Mouse (Mus musculus) ES-E14 (cell line): ENCODE results near the gene Rpl13.

Source experiments
- CHD2 ChIP-seq: IDR thresholded peaks from 2 replicates; pipeline ENCODE4 v1.6.1; 2014; ENCODE audit warnings: mild to moderate bottlenecking, low read depth, low read length, inconsistent platforms
- HCFC1 ChIP-seq: IDR thresholded peaks from 2 replicates; pipeline ENCODE4 v1.6.1; 2012; ENCODE audit warnings: low read length, inconsistent platforms, borderline replicate concordance; ENCODE audit not compliant: insufficient read depth
- ZC3H11A ChIP-seq: IDR thresholded peaks from 2 replicates; pipeline ENCODE4 v1.6.1; 2012; ENCODE audit warnings: low read depth, mild to moderate bottlenecking, inconsistent platforms, low read length, borderline replicate concordance
- ZNF384 ChIP-seq: IDR thresholded peaks from 2 replicates; pipeline ENCODE4 v1.6.1; 2012; ENCODE audit warnings: low read depth, low read length, inconsistent platforms

DNA sequence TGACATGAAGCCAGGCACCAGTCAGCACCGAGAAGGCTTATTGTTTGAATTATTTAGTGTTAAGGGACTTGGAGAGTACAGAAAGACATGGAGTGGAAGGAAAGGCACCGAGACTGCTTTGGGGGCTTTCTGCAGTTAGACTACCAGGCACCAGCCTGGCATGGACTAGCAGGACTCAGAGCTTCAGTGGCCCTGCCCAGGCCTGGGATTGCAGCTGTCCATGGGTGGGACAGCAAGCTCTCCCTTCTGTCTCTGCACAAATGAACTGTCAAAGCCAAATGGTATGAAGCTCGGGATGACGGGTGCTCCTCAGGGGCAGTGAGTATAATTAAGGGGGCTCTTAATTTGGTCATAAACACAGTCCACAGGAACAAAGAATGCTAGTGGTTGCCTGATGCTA lies 38.1 kb upstream of the Rpl13 start:
- TF ChIP-seq CHD2, result no peak
- no peak for TF ChIP-seq ZNF384
- no peak for TF ChIP-seq ZC3H11A
- no peak for TF ChIP-seq HCFC1
